Mouse (Mus musculus): Measurements from ENCODE around the gene Psg17. TPM values are rescaled to one million over a fixed set of nuclear protein-coding genes. Genes with fewer than 3 reads are reported as not detected.
A peak's percentile ranks its signal among the peaks of the same experiment; 100 is the strongest.
"Not testable (repeated sequence)": the region's sequence is repeated elsewhere in the genome, so short reads cannot be mapped to it uniquely, and the experiment has no call there.

Gene Psg17
- polyA plus RNA-seq (2015; fragmentation: Nextera tagmentation; extraction: Ambion mirVana), result not detected in 2 replicates

GRCm38 (mm10) chr7:18821507-18821906, at the start of gene Psg17:
Gene Psg17 (minus strand): TSS chr7:18821607.
- 71% methylated on average over 3 of the region's 3 CpGs for WGBS
- no peaks in the 10 kb centered on the region for H3K9me3 ChIP-seq (replicated peaks)
- no peak within 1 kb of the TSS for H3K4me2 ChIP-seq (replicated peaks)
- no peaks in the 10 kb centered on the region for H3K27me3 ChIP-seq
- no peak within 1 kb of the TSS for H3K9ac ChIP-seq
- H3K4me3 ChIP-seq (replicated peaks), result no peak within 1 kb of the TSS
- H3K36me3 ChIP-seq, result no peaks in the 10 kb centered on the region
- H3K27ac ChIP-seq (replicated peaks), result no peak within 1 kb of the TSS
- no peaks in the 10 kb centered on the region for H3K4me1 ChIP-seq
- no peak for ATAC-seq (ENCODE audit: insufficient number of reproducible peaks, low FRiP score, low TSS enrichment, low read depth)

GRCm38 (mm10) chr7:18871031-18871430, 49.6 kb upstream of the Psg17 start, which contains the start of gene Pglyrp1:
Gene Pglyrp1 (plus strand): TSS chr7:18871331.
- H3K4me2 ChIP-seq (replicated peaks); H3K27me3 ChIP-seq; H3K9me3 ChIP-seq (replicated peaks); H3K9ac ChIP-seq; H3K4me3 ChIP-seq (replicated peaks); H3K36me3 ChIP-seq; H3K27ac ChIP-seq (replicated peaks); H3K4me1 ChIP-seq; ATAC-seq (ENCODE audit: insufficient number of reproducible peaks, low FRiP score, low TSS enrichment, low read depth): not testable (repeated sequence)
- WGBS, result 75% methylated on average over 1 of the region's 8 CpGs

- H3K4me1 ChIP-seq, result peaks cover 7% of the 10 kb centered on the region; the same call in 1 of the 2 replicates
- H3K9ac ChIP-seq, result no peak overlapping the region
- no peak for ATAC-seq (ENCODE audit: insufficient number of reproducible peaks, low FRiP score, low TSS enrichment, low read depth)
- no peak overlapping the region for H3K4me3 ChIP-seq (replicated peaks)
- no peak overlapping the region for H3K4me2 ChIP-seq (replicated peaks)
- no peaks in the 10 kb centered on the region for H3K36me3 ChIP-seq
- H3K27ac ChIP-seq (replicated peaks), result no peak overlapping the region
- no peaks in the 10 kb centered on the region for H3K27me3 ChIP-seq
- peaks cover 4% of the 10 kb centered on the region; the same call in 1 of the 2 replicates for H3K9me3 ChIP-seq (replicated peaks)
- 76% methylated on average over 2 of the region's 2 CpGs for WGBS
Observed at GRCm38 (mm10) chr7:18868491-18868890, 47.1 kb upstream of the Psg17 start.

GRCm38 (mm10) chr7:18862801-18863200, 41.4 kb upstream of the Psg17 start:
- H3K9me3 ChIP-seq (replicated peaks), result no peaks in the 10 kb centered on the region
- WGBS, result 79% methylated on average over 6 of the region's 6 CpGs

GRCm38 (mm10) chr7:18858310-18858916, 37.0 kb upstream of the Psg17 start:
- WGBS, result 73% methylated on average over 5 of the region's 5 CpGs
- 0 out of 2 replicates have a peak overlapping the region, but pooled peaks have one; percentile 23 for H3K27ac ChIP-seq (replicated peaks)

More at GRCm38 (mm10) chr7:18862801-18863200, 41.4 kb upstream of the Psg17 start:
- Histone ChIP-seq H3K4me1 (peaks cover 7% of the 10 kb centered on the region; the same call in 1 of the 2 replicates), H3K4me2 (replicated peaks) (no peak overlapping the region), H3K36me3 (no peaks in the 10 kb centered on the region), H3K9ac (no peak overlapping the region), H3K27me3 (no peaks in the 10 kb centered on the region), H3K27ac (replicated peaks) (no peak overlapping the region), H3K4me3 (replicated peaks) (no peak overlapping the region)
- ATAC-seq (ENCODE audit: insufficient number of reproducible peaks, low FRiP score, low TSS enrichment, low read depth), result no peak

GRCm38 (mm10) chr7:18848395-18848794, 27.0 kb upstream of the Psg17 start:
- no peaks in the 10 kb centered on the region for H3K4me1 ChIP-seq
- no peak overlapping the region for H3K4me3 ChIP-seq (replicated peaks)
- H3K4me2 ChIP-seq (replicated peaks), result no peak overlapping the region
- H3K27me3 ChIP-seq, result no peaks in the 10 kb centered on the region
- WGBS, result 86% methylated on average over 1 of the region's 1 CpGs
- no peak for ATAC-seq (ENCODE audit: insufficient number of reproducible peaks, low FRiP score, low TSS enrichment, low read depth)
- no peaks in the 10 kb centered on the region for H3K36me3 ChIP-seq
- no peaks in the 10 kb centered on the region for H3K9me3 ChIP-seq (replicated peaks)
- no peak overlapping the region for H3K27ac ChIP-seq (replicated peaks)
- H3K9ac ChIP-seq, result no peak overlapping the region

More at GRCm38 (mm10) chr7:18858310-18858916, 37.0 kb upstream of the Psg17 start:
- Histone ChIP-seq H3K36me3 (no peaks in the 10 kb centered on the region), H3K4me1 (peaks cover 7% of the 10 kb centered on the region; the same call in 1 of the 2 replicates), H3K4me2 (replicated peaks) (no peak overlapping the region), H3K27me3 (no peaks in the 10 kb centered on the region), H3K9ac (no peak overlapping the region), H3K9me3 (replicated peaks) (no peaks in the 10 kb centered on the region), H3K4me3 (replicated peaks) (no peak overlapping the region)
- ATAC-seq (ENCODE audit: insufficient number of reproducible peaks, low FRiP score, low TSS enrichment, low read depth), result 0 out of 2 replicates have a peak, but pooled peaks have one; percentile 39

- no peak for ATAC-seq (ENCODE audit: insufficient number of reproducible peaks, low FRiP score, low TSS enrichment, low read depth)
- Histone ChIP-seq H3K4me3 (replicated peaks) (no peak overlapping the region), H3K4me2 (replicated peaks) (no peak overlapping the region), H3K4me1 (peaks cover 10% of the 10 kb centered on the region; the same call in 1 of the 2 replicates), H3K9me3 (replicated peaks) (no peaks in the 10 kb centered on the region), H3K9ac (no peak overlapping the region), H3K27me3 (no peaks in the 10 kb centered on the region), H3K36me3 (no peaks in the 10 kb centered on the region), H3K27ac (replicated peaks) (no peak overlapping the region)
- 39% methylated on average over 5 of the region's 5 CpGs for WGBS
Observed at GRCm38 (mm10) chr7:18844811-18845210, 23.4 kb upstream of the Psg17 start.

- no peak for ATAC-seq (ENCODE audit: insufficient number of reproducible peaks, low FRiP score, low TSS enrichment, low read depth)
- Histone ChIP-seq H3K4me3 (replicated peaks) (peak overlapping the region; percentile 43), H3K9me3 (replicated peaks) (no peaks in the 10 kb centered on the region), H3K36me3 (no peaks in the 10 kb centered on the region), H3K27me3 (no peaks in the 10 kb centered on the region), H3K9ac (no peak overlapping the region), H3K4me1 (peaks cover 10% of the 10 kb centered on the region; the same call in 1 of the 2 replicates), H3K27ac (replicated peaks) (peak overlapping the region; percentile 65; the same call in 1 of the 2 replicates), H3K4me2 (replicated peaks) (peak overlapping the region; percentile 61)
- 79% methylated on average over 1 of the region's 1 CpGs for WGBS
Observed at GRCm38 (mm10) chr7:18841174-18841567, 19.8 kb upstream of the Psg17 start.

- WGBS, result 4% methylated on average over 14 of the region's 17 CpGs
- ATAC-seq (ENCODE audit: insufficient number of reproducible peaks, low FRiP score, low TSS enrichment, low read depth), result peak; percentile 85
- H3K4me1 ChIP-seq, result peaks cover 10% of the 10 kb centered on the region; the same call in 1 of the 2 replicates
- no peaks in the 10 kb centered on the region for H3K27me3 ChIP-seq
- no peaks in the 10 kb centered on the region for H3K36me3 ChIP-seq
- peak overlapping the region; percentile 43 for H3K4me3 ChIP-seq (replicated peaks)
- H3K27ac ChIP-seq (replicated peaks), result peak overlapping the region; percentile 92
- H3K4me2 ChIP-seq (replicated peaks), result peak overlapping the region; percentile 61
- no peaks in the 10 kb centered on the region for H3K9me3 ChIP-seq (replicated peaks)
- peak overlapping the region; percentile 40 for H3K9ac ChIP-seq
Observed at GRCm38 (mm10) chr7:18840386-18841173, 19.2 kb upstream of the Psg17 start.

GRCm38 (mm10) chr7:18839865-18840264, 18.5 kb upstream of the Psg17 start, which contains the start of gene Mill2:
Gene Mill2 (plus strand): TSS chr7:18839966.
- peak; percentile 47; the same call in 1 of the 2 replicates for ATAC-seq (ENCODE audit: insufficient number of reproducible peaks, low FRiP score, low TSS enrichment, low read depth)
- H3K9ac ChIP-seq, result peak within 1 kb of the TSS; percentile 40
- H3K4me2 ChIP-seq (replicated peaks), result peak within 1 kb of the TSS; percentile 61

GRCm38 (mm10) chr7:18832298-18832697, 10.9 kb upstream of the Psg17 start:
- Histone ChIP-seq H3K4me3 (replicated peaks) (no peak overlapping the region), H3K9me3 (replicated peaks) (no peaks in the 10 kb centered on the region), H3K27ac (replicated peaks) (no peak overlapping the region), H3K9ac (no peak overlapping the region), H3K27me3 (no peaks in the 10 kb centered on the region), H3K4me1 (no peaks in the 10 kb centered on the region), H3K36me3 (no peaks in the 10 kb centered on the region), H3K4me2 (replicated peaks) (no peak overlapping the region)
- WGBS, result 47% methylated on average over 13 of the region's 13 CpGs
- ATAC-seq (ENCODE audit: insufficient number of reproducible peaks, low FRiP score, low TSS enrichment, low read depth), result no peak

More at GRCm38 (mm10) chr7:18839865-18840264, 18.5 kb upstream of the Psg17 start, which contains the start of gene Mill2:
- Histone ChIP-seq H3K36me3 (no peaks in the 10 kb centered on the region), H3K27me3 (no peaks in the 10 kb centered on the region), H3K27ac (replicated peaks) (peak within 1 kb of the TSS; percentile 92), H3K4me1 (peaks cover 10% of the 10 kb centered on the region; the same call in 1 of the 2 replicates), H3K9me3 (replicated peaks) (no peaks in the 10 kb centered on the region), H3K4me3 (replicated peaks) (peak within 1 kb of the TSS; percentile 43)
- WGBS, result 11% methylated on average over 3 of the region's 3 CpGs

All from embryonic facial prominence, embryonic 15.5 days (tissue).